Mouse (Mus musculus) left cerebral cortex, adult 9 months (tissue): ENCODE measurements at regions not wholly inside any gene's neighbourhood (a gene's known extent, or its start where the extent isn't known, plus 50 kb on each side); places are given as distances from the start of the nearest gene placed in this dataset.
A peak's percentile ranks its signal among the peaks of the same experiment; 100 is the strongest.

Experiments
- DNase-seq, 2 experiments: peaks; one replicate each; pipeline ENCODE4 v3.0.0; 2022; ENCODE audit warnings: low spot score in 2 of 2

DNA sequence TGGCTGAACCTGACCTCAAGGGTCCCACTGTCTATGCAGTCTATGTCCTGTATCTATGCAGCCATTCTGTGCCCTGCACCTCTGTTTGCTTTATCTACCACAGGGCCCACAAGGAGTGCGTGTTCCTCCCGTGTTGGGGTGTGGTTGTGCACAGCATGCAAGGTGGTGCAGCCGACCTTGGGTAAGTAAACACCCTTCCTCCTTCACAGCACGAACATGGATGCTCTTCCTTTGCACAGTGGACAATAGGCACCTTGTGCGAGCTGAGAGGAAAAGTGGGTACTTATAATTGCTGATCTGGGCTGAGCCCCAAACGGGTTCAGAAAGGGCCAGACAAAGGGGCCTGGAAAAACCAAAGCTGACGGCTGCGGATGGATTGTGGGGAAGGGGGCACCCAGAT lies 91.3 kb upstream of the 1600014C23Rik start:
- DNase-seq: no peak

DNA sequence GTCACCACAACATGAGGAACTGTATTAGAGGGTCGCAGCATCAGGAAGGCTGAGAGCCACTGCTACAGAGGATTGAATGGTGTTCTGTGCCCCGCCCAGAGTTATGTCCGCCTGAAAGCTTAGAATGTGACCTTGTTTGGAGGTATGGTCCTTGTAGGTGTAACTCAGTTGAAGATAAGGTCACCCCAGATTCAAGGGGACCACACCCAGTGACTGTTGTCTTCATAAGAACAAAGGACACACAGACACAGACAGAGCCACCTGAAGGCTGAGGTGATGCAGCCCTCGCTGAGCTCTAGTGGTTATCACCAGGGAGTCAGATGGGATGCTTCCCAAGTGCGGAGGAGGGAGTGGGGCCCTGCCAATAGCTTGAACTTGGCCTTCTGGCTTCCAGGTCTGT lies 89.9 kb upstream of the 1600014C23Rik start:
- DNase-seq: no peak

DNA sequence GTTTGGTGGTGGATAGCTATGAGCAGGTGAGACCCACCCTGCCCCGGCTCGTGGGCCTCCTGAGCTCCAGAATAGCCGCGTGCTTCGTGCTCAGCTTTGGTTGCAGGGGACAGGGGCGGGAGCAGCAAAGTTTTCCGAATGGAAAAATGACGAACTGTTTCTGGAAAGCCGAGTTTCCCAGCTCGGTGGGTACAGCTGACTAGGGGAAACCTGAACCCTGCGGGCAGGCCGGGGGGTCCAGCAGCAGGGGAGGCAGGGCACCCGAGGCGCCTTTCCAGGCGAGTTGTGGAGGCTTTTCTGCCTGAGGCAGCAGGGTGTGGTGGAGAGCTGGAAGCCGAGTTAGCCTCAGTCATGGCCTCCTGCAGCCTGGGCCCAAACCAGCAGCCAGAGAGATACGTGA lies 88.8 kb upstream of the 1600014C23Rik start:
- DNase-seq: no peak

DNA sequence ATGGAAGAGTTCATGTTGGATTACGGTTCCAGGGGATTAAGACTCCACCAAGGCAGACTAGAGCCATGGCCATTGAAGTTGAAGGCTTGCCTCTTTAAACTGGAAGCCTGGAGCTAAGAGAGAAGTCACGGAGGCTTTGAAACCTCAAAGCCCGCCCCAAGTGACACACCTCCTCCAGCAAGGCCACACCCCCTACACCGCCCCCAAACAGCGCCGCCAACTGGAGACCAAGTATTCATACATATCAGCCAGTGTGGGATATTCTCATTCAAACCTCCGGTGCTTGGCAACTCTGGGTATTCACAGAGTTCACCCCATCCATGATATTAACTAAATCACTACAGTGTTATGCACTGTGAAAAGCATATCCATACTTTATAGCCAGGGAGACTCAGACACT lies 87.7 kb upstream of the 1600014C23Rik start:
- no peak for DNase-seq

- DNase-seq: no peak
Observed at GRCm38 (mm10) chr17:45819143-45819542, 85.5 kb upstream of the 1600014C23Rik start.

GRCm38 (mm10) chr17:45816566-45816965 lies 82.9 kb upstream of the 1600014C23Rik start:
- no peak for DNase-seq

DNA sequence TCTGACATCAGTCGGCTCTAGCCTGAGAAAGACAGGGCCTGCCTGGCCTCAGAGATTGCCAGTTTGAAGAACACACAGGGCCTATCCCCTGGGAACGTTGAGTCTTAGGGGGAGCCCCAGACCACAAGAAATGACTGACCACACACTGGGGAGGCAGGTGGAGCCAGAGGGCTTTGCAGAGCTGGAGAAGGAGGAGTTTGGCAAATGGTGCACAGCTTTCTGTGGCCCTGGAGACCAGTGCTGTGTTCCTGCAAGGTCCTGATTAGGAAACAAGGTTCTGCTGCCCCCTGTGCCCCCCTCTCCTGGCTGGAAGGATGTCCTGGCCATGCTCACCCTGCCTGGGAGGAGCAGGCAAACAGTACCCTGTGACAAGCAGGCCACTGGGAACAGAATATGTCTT lies 82.2 kb upstream of the 1600014C23Rik start:
- DNase-seq: no peak

DNA sequence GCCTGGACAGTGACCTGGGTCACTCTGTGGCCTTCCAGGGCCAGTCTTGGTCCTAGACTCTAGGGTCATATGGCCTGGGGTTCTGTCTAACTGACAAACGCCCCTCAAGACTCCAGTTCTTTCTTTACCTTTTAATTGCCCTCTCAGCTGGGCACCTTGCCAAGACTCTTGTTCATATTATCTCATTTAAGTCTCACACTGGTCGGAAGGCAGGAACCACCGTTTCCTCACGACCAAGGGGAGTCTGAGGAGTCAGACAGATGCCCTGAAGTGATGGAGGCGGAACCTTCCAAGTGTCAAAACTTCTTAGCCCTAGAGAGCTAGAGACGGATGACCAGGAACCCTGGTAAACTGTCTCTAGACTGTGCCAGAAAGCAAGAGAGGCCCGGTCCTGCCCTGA lies 81.7 kb upstream of the 1600014C23Rik start:
- no peak for DNase-seq

DNA sequence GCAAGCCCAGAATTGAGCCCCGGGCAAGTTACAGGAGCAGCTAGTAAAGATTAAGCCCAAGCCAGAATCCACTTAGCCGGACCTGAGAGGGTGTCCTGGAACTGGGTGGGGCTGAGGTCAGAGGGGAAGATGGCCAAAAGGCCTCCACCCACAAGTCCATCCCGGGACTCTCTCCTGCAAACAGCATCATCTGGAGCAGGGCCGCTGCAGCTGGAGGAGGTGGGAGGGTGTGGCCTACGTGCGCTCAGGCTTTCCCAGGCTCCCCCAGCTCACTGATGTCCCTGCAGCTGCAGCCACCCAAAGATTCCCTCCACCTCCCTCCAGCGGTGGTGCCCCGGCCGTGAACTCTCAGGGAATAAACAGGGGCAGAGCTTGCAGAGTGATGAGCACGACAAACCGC lies 80.9 kb upstream of the 1600014C23Rik start:
- DNase-seq: no peak

DNA sequence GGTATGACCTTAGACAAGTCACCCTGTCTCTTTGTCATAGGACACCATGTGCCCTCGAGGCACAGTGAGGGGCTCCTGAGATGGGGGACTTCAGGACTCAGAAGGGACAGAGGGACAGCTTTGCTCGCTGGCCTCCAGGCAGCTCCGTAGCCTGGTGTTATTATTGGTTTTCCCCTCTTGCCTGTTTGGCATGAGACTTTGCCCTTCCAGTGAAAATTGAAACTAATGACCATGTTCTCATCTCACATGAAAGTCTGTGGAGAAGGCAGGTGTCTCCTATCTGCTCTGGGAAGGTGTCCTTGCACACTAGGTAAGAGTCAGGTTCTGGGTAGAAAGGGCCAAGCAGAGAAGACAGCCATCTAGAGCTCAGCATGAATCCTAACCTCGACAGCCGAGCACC lies 80.3 kb upstream of the 1600014C23Rik start:
- no peak for DNase-seq

DNA sequence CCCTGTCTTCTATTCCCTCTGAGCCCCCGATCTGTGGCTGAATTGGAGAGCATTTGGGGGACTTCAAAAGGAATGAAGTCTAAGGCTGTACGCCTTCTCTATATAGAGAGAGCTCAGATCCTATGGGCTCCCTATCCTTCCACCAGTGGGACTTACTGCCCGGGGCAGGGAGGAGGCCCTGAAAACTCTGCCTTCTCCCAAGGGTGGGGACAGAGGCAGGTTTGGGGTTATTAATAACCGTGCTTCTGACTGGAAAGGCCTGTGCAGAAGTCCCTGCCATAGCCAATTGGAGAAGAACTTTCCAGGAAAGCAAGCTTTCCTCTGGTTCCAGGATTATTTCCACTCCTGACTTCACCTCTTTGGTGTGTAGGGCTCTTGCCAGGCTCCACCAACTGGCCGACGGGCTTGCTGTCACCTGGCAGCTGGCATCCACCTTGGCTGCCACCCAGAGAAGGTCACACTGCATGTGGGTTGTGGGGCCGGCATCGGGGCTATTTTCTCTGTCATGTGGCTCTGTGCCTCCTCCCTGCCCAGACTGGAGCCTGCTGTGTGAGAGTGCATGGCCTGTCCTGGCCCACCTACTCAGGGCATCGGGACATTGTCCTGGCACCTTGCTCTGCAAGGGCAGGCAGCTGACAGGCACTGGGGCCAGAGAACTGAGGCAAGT lies 78.8 kb upstream of the 1600014C23Rik start:
- DNase-seq: no peak

GRCm38 (mm10) chr17:45811632-45812221 lies 78.1 kb upstream of the 1600014C23Rik start:
- DNase-seq: no peak

DNA sequence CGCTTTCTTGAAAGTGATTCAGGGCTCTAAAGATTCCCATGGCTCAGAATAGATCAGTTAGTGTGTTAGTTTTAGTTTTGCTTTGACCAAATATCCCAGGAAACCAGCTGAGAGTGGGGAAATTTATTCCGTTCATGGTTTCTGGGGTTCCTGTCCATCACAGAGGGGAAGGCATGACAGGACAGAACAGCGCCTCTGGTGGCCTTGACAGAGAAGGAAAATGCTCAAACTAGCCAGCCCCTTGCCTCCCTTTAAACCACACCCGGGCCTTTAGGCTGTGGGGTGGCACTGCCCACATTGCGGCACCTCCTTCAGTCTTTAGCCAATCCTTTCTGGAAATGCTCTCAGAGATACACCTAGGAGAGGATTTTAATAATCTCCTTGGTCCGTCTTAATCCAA lies 76.1 kb upstream of the 1600014C23Rik start:
- DNase-seq: no peak

- DNase-seq: no peak
Observed at GRCm38 (mm10) chr17:45808374-45808773, 74.7 kb upstream of the 1600014C23Rik start.

DNA sequence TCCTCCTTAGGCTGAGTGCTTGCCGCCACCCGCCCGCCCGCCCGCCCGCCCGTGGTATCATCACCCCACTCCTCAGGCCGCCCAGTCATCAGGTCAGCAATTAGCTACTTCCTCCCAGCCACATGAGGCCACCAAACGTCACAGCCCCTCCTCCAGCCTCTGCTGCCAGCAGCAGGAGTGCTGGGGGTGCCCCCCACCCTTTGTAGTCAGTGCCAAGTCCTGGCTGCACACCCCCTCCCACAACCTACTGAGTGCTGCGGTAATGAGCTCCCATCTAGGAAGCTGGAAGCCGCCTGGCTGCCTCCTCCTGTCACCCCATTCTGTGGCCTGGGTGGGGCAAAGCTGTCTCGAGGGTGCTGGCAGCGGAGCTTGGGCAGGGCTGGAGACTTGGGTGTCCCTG lies 73.8 kb upstream of the 1600014C23Rik start:
- DNase-seq: peak in 1 of 2 experiments; percentile 15

- no peak for DNase-seq
Observed at GRCm38 (mm10) chr17:45806831-45807230, 73.2 kb upstream of the 1600014C23Rik start.

DNA sequence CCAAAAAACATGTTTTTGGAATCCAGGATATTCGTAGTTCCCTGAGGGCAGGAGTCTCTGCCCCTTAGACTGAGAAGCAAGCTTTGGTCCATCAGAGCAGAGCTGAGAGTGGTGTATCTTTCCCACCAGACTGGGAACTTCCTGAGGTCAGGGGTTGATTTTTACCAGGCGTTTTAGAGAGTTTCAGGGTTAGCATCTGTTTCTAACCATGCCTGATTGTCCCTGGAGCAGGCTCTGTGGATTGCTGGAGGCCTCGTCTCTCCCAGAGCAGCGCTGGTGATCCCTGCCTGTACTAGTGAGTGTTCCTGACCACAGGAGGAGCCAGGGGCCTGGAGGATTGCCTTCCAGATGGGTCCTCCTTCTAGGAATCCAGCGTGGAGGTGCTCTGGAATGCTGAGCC lies 72.8 kb upstream of the 1600014C23Rik start:
- no peak for DNase-seq

GRCm38 (mm10) chr17:45805471-45806082 lies 71.9 kb upstream of the 1600014C23Rik start:
- DNase-seq: no peak

DNA sequence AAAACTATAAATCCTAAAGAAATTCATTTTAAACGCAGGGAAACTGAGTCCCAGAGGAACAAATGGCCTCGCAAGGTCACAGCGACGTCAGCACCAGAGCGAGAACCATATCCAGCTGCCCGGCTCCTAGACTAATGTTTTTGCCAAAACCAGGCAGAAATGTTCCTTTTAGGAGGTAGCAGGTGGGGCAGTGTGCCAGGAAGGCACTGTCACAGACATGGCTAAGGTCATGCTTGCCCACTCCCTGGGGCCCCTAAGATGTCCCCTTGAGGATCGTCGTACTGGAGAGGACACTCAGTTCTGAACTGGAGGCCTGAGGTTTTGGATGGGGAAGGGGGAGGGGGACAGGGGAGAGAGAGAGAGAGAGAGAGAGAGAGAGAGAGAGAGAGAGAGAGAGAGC lies 69.7 kb upstream of the 1600014C23Rik start:
- DNase-seq: no peak

- no peak for DNase-seq
Observed at GRCm38 (mm10) chr17:45802439-45802838, 68.8 kb upstream of the 1600014C23Rik start.

- DNase-seq: no peak
Observed at GRCm38 (mm10) chr17:45799725-45800124, 66.1 kb upstream of the 1600014C23Rik start.

DNA sequence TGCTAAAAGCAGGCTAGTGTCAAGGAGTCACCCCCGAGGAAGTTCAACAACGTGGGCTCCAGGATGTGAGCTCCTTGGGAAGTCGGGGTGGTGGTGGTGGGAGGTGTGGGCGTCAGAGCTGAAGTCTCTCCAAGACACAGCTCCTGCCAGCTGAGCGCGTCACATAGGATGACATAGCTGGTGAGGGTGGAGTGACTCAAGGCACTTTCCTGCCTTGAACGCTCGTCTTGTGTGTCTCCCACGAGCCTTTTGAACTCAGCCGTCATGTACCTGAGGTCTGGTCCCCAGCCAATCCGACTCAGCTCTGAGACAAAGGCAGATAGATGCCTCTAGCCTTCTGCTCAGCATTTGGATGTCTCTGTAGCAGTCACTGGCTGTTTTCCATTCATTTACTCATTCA lies 65.4 kb upstream of the 1600014C23Rik start:
- peak; percentile 23 to 28 for DNase-seq

GRCm38 (mm10) chr17:45798456-45798855 lies 64.8 kb upstream of the 1600014C23Rik start:
- DNase-seq: no peak
